Mouse (Mus musculus) R1 (cell line): ENCODE data around the gene Dpf3.
A peak's percentile ranks its signal among the peaks of the same experiment; 100 is the strongest.

Experiments
- DNase-seq: peaks from one replicate; pipeline ENCODE4 v3.0.0-alpha.2; 2018; ENCODE audit warnings: low read depth, low spot score

The Dpf3 gene

DNA sequence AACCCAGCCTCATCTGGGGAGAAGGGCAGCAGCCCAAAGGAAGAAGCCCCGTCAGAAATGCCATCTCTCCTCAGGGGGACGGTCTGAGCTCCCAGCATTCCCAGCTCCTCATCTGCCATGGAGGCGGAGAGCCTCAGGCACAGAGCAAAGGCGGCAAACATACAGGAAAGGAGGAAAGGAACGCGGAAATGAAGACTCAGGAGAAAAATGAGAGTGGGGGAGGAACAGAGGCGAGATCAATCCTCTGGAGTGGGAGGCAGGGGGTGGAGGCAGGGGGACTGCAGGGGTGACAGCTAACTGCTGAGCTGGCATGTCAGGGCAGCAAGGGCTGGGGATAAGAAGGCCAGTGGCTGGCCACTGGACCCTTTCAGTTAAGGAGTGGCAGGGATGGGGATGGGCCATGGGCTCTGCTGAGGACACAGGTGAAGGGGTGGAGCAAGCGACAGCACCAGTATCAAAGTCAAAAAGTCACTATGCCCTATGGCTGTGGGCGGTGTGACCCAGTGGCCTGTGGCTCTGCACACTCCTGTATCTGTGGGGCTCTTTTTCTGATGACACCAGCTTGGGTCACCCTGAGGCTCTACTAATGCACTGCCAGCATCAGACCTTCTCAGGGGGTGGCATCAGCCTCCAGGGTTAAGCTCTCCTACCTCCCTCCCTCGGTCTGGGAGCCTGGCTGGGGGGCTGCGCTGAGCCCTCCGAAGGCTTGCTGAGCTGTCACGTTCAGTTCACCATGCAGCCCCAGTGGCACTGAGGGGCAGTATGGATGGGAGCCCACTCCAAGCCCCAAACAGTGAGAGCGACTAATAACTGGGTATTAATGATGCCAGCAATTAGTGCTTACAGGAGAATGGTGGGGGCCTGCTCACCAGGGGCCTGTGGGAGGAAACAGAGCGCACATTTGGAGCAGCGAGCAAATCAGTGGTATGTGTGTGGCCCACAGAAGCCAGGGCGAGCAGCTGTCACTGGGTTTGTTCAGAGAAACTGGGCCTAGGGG, 200.7 kb downstream of the Dpf3 start:
- no peak for DNase-seq

DNA sequence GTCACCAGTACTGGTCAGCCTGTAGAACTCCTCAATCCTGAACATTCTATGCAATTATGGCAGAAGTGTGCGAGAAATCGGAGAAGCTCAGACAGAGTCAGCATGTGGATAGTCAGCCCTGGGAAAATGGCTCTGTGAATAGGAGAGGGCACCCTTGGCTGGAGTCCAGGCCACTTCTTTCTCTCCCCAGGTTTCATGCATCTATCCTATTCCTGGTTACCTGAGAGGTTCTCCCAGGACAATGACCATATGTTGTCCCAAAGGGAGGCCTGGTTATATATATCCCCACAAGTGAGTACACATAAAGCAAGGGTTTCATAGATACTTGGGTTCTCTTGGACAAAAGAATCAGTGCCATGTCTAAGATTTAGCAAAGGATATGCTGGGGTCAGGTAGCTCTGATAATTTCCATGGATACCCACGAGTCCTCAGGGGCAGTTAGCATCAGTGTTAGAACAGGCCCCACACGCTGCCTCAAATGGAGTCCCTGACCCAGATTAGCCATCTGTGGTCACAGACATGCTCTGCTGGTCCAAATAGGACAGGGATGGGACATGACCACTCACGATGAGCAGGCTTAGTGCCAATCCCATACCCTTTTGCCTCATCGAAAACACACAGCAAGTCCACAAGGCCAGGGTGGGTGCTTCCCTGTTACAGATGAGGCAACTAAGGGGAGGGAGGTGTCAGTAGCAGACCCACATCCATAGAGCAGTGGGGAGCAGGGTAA, 203.8 kb downstream of the Dpf3 start:
- no peak for DNase-seq

DNA sequence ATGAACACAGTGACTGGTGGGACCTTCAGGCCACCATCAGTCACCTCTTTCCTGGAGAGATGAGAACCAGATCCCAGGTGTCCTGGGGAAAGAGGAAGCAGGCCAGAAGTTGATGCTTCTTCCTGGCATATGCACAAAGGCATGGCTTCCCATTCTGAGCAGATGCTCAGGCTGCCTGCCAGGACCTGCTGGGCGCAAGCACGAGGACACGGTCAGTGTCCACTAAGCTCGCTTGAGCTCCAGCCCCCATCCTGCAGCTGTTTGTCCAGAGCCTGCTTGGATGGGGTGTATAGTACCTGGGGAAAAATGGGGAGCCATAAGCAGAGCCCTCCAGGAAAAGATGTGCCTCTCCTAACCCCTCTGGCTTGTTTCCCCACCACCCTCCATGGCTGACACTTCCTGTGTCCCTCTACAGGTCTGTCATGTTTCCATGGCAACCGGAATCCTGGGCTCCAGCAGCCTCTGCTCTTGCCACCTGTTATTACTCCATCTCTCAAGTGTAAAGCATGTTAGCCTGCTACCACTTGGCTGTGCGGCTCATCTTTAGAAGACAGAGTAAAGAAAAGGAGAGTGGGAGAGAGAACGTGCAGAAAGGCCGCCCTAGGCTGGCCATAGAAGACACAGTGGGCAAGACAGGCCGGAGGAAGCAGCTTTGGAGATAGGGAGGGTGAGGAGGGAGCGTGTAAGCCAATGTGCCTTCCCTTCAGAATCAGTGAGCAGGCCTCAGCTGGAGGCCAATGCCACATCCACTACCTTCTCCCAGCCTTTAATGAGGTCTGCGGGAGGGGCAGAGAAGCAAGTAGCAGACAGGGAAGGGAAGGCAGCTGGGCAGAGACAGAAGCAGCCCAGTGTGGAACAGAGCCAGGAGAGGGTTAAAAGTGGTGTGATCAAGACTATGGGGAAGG, 209.7 kb downstream of the Dpf3 start:
- peak; percentile 20 for DNase-seq

DNA sequence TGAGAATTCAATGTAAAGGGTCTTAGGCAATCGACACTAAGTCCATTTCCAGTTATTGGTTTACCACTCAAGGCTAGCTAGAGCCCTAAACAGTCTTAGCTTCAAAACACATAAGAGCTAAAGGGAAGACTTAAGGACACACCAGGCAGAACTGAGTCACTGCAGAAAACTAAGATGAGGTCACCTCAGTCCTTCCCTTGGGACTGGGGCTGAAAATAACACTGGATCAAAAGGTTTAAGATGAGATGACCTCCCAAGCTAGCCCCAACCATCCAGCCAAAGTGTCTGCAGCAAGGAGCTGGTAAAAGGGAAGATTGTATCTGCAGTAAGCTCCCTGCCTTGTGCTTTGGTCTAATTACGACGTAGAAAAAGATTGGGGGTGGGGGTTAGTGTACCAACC, 216.3 kb downstream of the Dpf3 start:
- no peak for DNase-seq

DNA sequence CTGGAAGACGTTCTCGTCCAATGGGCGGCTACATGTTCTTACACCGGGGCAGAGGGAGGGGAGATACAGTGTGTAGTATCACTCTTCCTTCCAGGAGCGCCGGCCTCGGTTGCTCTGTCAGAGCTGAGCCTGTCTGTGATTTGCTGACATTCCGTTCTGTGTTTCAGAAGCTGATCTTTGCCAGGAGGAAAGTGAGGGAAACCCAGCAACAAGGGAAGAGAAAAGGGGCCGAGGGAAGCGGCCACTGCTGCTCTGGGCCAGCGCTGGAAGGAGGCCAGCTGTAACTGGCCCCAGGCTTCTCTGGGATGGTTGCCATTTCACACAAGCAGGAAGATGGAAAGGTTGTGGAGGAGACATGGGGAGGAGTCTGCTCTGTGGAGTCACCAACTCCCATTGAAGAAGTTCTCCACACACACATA, 219.0 kb downstream of the Dpf3 start:
- DNase-seq = no peak

DNA sequence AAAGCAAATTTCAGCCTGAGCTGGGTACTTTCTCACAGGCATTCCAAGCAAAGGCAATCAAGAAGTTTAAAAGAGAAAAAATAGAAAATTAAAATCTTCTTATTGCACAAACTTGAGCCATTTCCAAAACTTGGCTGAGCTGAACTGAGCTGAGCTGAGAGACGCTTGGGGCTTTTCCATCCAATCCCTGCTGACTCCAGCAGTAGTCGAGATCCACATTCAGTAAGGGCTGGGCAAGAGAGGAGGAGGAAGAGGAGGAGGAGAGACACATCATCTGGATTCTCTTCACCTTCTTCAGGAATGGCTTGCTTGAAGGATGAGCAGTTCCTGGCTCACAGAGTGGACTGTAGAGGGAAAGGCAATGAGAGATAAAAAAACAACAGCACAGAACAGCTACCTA, 227.0 kb downstream of the Dpf3 start:
- DNase-seq = no peak

DNA sequence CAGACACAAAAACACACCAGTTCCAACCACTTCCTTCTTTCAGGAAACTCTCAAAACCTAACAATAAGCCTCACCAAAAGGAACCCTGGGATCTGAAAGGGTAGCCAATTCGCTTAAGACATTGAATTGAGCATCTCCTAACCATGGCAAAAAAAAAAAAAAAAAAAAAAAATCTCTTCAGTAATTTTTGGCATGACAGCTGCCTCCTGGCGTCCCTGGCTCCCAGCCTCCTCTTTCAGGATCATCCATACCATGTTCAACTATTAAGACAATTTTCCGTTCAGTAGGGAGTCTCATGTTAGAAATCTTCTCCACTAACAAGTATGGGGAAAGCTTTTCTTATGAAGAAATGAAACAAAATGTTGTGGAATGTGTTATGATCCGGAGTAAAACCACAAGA, 233.1 kb downstream of the Dpf3 start:
- DNase-seq = no peak

DNA sequence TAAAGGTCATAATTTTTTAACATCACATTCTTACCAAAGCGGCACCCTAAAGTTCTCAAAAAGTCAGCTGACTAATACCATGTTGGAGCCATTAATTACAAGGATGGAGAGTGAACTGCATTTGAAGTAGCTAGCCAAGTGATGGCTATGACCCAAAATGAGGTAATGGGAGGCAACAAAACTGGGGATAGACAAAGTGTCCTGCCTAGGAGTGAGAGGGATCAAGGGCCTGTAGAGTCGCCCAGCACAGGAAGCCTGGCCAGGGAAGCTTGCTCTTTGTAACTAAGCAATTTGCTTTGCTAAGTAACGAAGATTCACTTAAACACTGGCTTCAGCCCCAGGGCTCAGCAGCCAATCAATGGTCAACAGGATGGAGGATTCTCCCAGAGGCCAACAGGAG, 238.4 kb downstream of the Dpf3 start:
- DNase-seq = no peak

DNA sequence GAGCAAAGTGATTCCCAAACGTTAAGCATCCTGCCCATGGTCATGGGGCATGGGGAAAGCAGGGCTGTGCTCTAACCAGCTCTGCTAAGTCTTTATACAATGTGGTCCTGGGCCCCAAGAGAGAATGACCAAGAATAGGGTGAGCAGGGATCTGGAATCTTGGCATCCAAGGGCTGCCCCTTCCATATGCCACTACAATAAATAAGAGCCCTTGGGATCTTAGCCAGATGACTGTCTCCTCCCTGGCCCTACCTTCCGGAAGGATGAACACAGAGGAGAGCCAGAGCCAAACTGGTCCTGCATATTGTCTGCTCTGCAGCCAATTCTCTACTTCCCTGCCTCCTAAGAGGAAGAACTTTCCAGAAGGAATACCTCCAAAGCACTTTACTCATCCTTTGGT, 238.9 kb downstream of the Dpf3 start:
- DNase-seq = no peak

DNA sequence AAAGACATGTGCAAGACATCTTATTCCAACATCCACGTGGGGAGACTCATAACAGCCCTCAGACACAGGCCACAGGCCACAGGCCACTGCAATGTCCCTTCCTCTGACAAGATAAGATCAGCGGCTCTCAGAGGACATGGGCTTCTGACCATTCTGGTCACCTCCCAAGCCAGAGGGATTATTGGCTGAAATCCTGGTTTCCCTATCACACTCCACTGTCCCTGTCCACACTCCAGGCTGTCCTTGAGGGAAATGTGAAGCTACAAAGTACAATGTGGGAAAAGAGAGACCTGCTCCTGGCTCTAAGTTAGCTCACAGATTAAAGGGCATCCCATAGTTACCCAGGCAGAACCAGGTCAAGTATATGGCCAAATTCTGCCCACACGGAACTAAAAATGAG, 239.8 kb downstream of the Dpf3 start:
- DNase-seq = no peak

DNA sequence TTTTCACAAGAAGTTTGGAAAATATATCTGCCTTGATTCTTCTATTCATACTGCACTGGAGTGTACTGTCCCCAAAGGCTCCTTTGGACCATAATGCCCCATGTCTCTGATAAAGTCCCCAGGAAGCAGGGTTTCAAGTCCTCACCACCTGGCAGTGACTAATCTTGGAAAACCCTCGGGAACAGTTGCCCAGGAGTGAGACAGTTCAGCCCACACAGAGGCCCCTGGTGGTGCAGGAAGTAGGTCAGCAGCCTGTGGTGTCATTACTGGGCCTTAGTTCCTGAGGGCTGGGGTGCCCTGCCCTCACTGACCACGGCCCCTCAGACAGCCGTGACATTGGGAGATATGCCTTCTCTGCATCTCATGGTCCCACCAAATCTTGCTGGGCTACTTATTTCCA, 246.5 kb downstream of the Dpf3 start:
- DNase-seq = no peak

DNA sequence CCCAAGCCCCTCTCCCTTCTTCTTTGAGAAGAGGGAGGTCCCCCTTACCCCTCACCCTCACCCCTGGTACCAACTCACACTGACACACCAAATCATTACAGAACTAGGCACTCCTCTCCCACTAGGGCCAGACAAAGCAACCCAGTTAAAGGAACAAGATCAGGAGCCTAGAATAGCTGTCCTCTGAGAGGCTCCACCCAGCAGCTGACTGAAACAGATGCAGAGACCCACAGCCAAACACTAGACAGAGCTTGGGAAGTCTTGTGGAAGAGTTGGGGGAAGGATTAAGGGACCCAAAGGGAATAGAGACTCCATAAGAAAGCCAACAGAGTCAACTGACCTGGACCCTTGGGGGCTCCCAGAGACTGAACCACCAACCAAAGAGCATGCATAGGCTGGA, 246.9 kb downstream of the Dpf3 start:
- DNase-seq = no peak

DNA sequence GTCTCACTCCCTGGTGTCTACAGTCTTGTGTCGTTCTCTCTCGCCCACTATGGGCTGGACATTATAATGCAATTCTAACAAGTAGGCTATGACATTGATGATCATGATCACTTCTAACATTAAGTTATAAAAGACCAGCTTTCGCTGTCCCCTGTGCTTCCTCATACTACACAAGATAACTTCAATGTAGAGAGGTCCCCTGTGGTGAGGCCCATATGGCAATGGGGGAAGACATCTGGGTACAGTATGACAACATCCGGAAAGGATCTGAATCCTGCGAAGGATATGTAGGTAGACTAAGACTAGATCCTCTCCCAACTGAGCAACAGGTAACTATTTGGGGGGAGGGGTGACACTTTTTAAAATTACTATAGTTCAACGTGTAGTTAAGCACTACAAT, 251.7 kb downstream of the Dpf3 start:
- no peak for DNase-seq

DNA sequence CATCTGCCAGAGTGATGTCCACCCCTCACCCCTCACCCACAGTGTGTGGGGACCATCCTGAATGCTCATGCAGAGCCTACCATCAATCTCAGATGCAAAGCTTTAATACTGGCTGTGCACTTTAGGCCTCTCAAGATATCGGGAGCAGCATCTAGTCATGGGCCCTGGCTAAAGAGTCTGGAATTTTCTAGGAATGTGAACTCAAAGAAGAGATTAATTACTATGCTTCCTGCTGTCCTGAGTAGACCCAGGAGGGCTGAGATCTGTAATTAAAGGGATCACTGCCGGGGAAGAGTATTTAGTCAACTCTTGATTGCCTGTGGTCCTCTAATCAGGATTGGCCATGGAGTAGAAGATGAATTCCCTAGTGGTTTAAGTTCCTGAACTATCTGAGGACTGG, 252.5 kb downstream of the Dpf3 start:
- DNase-seq = no peak

DNA sequence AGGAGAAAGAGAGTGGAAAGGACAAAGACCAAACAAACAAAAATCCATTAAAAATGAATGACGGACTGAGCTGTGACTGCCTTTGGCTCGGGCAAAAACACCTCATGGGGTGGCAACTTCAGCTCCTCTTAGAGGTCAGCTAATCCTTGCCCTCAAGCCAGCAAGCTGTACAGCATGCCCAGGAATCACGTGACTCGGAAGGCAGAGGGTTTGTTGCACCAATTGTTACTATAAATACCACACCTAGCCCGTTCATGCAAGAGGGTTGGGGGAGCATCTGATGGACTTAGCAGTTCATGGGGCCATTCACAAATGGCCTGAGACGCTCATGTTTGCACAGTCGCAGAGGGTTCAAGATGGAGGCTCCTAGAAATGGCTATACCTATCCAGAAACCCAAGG, 253.9 kb downstream of the Dpf3 start:
- DNase-seq = no peak

DNA sequence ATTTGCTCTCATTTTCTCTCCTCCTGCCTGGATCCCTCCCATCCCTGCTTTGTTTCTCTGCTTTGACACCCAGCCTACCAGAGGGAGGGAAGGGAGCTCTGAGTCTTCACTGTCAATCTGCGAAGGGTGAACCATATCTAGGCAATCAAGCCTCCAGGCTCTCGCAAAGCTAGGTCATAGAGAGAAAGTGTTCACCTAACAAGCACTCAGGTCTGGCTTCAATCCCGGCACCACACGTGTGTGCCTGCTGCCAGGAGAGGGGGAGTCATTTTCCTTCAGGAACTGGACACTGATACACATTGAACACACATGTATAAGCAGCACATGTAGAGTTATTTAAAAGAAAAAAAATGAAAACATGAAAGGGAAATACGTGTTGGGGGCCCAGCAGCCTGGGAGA, 254.6 kb downstream of the Dpf3 start:
- DNase-seq = no peak

DNA sequence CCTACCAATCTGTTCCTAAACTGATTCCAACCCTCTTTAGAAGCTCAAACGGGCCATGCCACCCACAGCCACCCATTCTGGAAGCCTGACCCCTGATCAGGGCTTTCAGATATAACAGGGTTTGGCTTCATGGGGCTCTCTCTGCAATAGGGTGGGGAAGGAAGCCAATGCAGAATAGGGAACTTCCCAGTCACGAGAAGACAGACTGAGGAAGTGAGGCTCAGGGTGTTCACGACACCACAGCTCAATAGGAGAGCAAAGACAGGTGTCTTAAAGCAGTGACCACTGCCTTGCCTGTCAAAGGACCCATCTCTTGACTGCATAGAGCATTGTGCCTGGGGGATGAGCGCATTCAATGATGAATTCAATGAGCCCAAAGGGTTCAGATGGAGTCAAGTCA, 256.3 kb downstream of the Dpf3 start:
- no peak for DNase-seq

DNA sequence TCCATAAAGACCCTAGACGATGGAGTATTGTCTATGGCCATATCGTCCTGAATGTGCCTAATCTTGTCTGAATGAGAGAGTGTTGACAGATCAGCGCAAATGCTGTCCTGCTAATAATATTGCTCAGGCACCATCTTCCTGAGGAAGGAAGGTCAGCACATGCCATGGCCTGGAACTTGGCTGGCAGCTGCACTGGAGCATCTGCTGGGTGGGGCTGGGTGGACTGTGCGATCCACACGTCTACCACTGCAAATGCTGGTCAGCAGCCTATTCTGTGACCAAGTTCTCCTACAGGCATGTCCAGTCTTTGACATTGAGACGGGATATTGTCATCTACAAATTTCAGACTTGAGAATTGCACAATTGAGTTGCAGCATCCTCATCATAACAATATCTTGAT, 257.8 kb downstream of the Dpf3 start:
- no peak for DNase-seq

DNA sequence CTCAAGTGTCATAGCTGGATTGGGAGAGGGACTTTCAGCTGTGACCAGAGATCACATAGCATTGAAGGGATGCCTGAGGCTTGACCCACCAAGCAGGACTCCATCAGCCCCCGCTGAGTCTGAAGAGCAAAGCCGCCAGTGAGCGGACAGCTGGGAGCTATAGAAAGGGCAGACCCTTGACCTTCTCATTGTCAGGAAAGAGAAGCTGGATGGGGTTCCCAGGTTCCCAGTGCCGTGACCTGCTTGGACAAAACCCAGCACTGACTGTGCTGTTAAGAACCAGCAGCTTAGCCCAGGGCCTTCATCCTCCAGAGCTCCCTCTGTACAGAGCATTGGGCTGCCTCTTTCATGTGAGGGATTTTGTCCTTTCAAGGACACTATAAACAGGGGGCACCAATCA, 260.5 kb downstream of the Dpf3 start:
- no peak for DNase-seq

DNA sequence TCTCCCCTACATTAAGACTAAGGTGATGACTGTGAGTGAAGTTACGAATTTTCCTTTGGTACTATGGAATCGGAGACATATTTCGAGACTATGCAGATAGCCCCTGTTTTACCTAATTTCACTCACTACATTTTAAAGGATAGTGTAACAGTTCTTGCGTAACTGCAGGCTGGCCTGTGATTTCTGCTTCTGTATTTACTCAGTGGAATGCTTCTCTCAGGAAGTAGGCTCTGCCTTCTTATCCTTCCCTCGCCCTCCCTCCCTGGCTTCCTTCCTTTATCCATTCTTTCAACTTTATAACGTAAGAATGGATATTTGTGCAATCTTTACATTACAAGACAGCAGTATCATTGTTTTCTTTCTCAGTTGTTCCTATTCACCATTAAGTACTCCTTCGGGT, 266.6 kb downstream of the Dpf3 start:
- DNase-seq = no peak

DNA sequence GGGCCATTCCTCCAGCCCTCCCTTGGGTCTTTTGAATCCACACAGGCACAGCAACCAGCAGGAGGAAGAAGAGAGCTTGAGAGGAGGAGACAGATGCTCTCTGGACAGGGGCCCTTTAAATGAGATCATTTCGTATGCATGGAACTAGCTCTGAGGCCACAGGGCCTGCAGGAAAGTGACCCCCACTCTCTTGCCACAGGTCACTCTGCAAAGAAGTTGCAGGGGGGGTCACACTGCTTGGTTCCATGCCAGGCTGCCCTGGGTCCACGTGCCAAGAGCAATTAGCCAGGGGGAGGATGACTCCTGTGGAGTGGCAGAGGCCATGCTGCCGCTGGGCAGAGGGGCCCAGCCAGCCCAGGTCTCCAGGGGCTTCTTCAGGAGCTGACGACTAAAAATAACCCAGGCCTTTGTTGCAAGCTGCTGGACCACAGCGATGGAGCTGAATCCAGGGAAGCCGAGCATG, 273.6 kb downstream of the Dpf3 start:
- no peak for DNase-seq

DNA sequence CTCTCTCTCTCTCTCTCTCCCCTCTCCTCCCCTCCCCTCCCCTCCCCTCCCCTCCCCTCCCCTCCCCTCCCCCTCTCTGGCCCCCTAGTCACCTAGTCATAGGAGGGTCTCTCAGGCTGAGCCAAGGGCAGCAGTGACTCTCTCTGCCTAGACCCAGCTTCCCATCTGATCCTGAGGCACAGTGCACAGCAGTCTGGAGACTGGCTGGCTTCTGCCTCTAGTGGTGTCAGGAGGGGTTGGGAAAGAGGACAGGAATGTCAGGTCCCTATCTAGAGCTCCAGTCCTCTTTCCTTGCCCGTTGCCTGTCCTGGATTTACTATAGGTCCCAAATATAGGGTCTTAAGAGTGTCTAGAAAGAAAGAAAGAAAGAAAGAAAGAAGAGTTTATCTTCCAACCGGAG, 275.5 kb downstream of the Dpf3 start:
- peak; percentile 39 for DNase-seq
